Mouse (Mus musculus): ENCODE data around the gene Msh6.
"Not testable (repeated sequence)": the region's sequence is repeated elsewhere in the genome, so short reads cannot be mapped to it uniquely, and the experiment has no call there.

The Msh6 gene

DNA sequence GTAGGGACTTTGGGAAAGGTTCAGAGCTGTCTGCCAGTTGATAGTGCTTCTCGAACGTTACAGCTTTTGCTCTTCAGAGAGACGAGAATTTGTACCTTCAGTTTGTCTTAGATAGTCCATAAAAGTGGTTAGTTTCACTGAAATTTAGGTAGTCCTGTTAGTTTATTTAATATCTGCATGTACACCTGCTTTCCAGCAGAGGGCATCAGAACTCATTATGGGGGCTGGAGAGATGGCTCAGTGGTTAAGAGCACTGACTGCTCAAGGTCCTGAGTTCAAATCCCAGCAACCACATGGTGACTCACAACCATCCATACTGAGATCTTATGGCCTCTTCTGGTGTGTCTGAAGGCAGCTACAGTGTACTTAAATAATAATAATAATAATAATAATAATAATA lies 7.2 kb downstream of the Msh6 start:
- no peak for DNase-seq

DNA sequence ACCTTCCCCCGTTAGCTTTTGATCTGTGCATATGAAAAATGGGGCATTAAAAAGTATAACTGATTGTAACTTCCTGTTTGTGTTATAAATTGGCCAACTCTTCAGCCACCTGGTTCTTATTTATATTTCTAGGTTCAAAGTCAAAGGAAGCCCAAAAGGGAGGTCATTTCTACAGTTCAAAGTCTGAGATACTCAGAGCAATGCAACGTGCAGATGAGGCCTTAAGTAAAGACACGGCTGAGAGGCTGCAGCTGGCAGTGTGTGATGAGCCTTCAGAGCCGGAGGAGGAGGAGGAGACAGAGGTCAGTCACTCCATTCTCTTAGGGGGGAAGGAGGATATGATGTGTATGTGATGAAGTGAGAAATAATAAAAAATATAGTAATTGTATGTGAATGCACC lies 8.5 kb downstream of the Msh6 start:
- no peak for DNase-seq

GRCm38 (mm10) chr17:87984440-87985214 lies 9.8 kb downstream of the Msh6 start:
- DNase-seq, result no peak

DNA sequence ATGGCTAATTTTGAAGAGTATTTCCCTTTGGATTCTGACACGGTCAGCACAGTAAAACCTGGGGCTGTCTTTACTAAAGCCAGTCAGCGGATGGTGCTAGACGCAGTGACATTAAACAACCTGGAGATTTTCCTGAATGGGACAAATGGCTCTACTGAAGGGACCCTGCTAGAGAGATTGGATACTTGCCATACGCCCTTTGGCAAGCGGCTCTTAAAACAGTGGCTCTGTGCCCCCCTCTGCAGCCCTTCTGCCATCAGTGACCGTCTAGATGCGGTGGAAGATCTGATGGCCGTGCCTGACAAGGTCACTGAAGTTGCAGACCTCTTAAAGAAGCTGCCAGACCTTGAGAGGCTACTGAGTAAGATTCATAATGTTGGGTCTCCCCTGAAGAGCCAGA lies 11.1 kb downstream of the Msh6 start:
- DNase-seq, result no peak

DNA sequence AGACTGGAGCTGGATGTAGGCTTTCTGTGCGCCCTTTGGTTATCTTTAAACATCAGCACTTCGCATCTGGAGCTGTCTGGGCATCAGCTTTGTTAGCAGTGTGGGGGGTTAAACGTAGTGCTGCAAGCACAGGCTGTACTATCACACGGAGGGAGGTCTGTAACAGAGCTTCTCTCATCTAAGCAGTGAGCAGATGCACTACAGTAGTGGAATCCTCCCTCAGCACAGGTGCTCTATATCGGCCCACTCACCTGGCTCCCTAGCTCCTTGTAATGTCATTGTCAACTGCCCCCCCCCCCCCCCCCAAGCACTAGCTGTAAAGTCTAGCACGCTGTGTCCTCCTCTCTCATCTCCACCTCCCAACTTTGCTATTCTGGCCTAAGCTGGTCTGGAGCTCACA lies 12.6 kb downstream of the Msh6 start:
- DNase-seq, result no peak

- no peak for DNase-seq
Measured at GRCm38 (mm10) chr17:87992154-87992553, 17.3 kb downstream of the Msh6 start.

GRCm38 (mm10) chr17:87993338-87993737 lies 18.5 kb downstream of the Msh6 start:
- DNase-seq, result no peak

- no peak for DNase-seq
Measured at GRCm38 (mm10) chr17:87997808-87998207, 22.9 kb downstream of the Msh6 start.

- no peak for DNase-seq
Measured at GRCm38 (mm10) chr17:88004892-88005291, 30.0 kb downstream of the Msh6 start.

DNA sequence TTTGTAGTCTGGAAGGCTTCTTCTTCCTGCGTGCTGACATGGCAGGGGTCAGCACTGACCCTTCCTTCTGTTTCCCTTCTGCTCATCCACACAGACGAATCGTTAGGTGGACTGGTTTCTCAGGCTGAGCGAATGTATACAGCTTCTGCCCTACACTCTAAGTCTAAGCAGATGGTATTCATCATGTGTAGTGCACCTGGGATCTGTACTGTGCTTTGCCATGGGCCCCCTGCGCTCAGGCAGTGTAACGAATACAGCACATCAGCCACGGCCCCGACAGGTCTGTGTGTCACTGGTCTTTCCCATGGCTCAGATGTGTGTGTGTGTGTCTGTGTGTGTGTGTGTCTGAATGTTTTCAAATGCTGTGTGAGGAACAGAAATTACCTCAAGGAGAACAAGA lies 32.1 kb downstream of the Msh6 start:
- no peak for DNase-seq

DNA sequence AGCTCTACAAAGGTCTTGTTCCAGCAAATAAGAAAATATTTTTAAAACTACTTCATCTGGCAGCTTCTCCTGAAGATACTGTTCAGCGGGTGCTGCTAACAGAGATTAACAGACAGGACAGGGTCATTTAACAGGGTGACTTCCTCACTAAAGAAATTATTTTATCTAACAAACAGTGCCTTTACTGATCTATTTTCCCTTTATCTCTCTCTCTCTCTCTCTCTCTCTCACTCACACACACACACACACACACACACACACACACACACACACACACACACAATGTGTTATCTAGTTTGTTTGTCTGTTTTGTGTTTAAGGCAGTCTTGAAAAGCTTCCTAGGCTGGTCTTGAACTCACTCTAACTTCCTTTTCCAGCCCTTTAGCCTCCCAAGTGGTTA lies 39.6 kb downstream of the Msh6 start:
- DNase-seq, result no peak

- not testable (repeated sequence) for DNase-seq
Measured at GRCm38 (mm10) chr17:88016027-88016426, 41.2 kb downstream of the Msh6 start.

DNA sequence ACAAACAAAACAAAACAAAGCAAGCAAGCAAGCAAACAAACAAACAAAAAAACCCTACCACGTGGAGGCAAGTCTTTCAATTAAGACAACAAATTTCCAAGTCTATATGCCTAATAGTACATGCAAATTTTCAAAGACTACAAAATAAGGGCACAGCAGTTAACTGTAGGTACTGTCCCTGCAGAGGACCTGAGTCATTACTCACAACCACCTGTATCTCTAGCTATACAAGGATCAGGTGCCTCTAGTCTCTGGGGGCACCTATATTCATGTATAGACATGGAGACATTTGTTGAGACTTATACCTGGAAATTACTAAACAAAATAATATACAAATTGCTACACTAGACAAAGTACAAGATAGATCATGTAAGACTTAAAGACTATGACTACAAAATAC lies 49.1 kb downstream of the Msh6 start:
- no peak for DNase-seq

DNA sequence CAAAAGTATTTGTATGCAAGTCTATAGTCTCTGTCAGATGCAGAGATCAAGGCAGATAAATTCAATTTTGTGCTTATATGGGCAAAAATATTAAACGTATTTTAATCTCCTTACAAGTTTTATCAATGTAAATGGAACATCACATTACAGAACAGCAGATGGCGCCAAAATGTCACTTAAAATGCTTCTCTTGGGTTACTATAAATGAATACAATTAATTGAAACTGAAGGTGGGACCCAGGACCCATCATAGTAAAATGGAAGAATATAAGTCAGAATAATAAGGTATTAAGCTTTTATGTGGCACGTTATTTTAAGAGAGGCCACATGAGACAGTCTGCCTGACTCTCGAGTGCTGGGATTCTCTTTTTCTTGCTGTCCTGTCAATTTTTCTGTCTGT lies 50.4 kb downstream of the Msh6 start:
- DNase-seq, result peak; percentile 80

GRCm38 (mm10) chr17:88029194-88029970 lies 54.5 kb downstream of the Msh6 start:
- no peak for DNase-seq

DNA sequence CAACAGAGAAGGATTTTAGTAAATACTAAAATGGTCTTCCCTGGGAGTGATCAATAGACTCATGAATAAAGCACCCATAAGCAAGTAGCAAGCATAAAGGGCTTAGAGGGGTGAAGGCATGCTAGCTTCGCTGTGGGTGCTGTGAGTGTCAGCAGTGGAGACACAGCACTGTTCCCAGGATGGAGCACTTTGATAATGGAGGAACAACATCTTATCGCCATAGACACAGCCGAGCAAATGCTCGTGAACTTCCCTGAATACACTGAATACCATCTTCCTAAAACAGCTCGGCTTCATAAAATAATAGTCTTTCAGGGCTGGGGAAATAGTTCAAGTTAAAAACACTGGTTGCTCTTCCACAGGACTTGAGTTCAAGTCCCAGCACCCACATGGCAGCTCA lies 56.9 kb downstream of the Msh6 start:
- no peak for DNase-seq

DNA sequence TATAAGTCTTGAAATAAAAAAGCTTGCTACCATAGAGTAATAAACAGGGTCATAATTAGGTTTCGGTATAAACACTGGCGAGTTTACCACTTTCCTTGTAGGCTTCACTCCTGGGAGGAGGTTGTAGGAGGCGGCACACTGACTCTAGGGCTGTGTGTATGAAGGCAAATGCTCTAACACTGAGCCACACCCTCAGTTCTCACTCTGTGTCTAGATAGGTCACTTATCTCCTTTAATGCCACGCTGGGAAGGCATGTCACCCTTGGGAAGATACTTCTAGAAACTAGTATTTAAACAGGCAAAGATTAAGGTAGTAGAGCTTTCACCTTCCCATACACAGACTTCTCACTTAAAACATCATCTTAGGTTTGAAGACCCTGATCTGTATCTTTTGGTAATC lies 59.6 kb downstream of the Msh6 start:
- no peak for DNase-seq
